Mouse (Mus musculus) bone marrow, adult 2 months (tissue): ENCODE data around the gene Frmpd2.

Experiments
- CTCF ChIP-seq: fragments of 200-500 bp; IDR thresholded peaks from 2 replicates; pipeline ENCODE4 v1.5.1; 2011; ENCODE audit warnings: low read length, control low read depth; ENCODE audit not compliant: control insufficient read depth, insufficient read depth
- POLR2A ChIP-seq: fragments of 200-500 bp; IDR thresholded peaks from 2 replicates; pipeline ENCODE4 v1.6.1; 2011; ENCODE audit warnings: low read depth, mild to moderate bottlenecking, control low read depth, low read length, borderline replicate concordance; ENCODE audit not compliant: control insufficient read depth

GRCm38 (mm10) chr14:33588951-33589350 is 117.5 kb downstream of the Frmpd2 start, which contains the start of gene Ptpn20:
- 0 out of 2 replicates have a peak, but pooled peaks have one; percentile 9 for TF ChIP-seq CTCF
- TF ChIP-seq POLR2A: no peak
